Mouse (Mus musculus) brown adipose tissue, adult 24 weeks (tissue): ENCODE results near the gene Zfp658. TPM values are rescaled to one million over a fixed set of nuclear protein-coding genes. Genes with fewer than 3 reads are reported as not detected.
A peak's percentile ranks its signal among the peaks of the same experiment; 100 is the strongest.

Experiments used
- H3K27ac ChIP-seq: fragments of 200-500 bp; replicated peaks from 2 replicates; pipeline ENCODE4 v1.5.1; 2012; ENCODE audit warnings: low read depth, mild to moderate bottlenecking, low read length
- H3K4me1 ChIP-seq: fragments of 200-500 bp; 2 replicates; pipeline ENCODE4 v1.6.1; 2012; ENCODE audit warnings: low read length, mixed read lengths; ENCODE audit not compliant: control insufficient read depth, insufficient read depth, insufficient read length
- H3K4me3 ChIP-seq: fragments of 200-500 bp; 2 replicates; pipeline ENCODE4 v1.5.1; 2012; ENCODE audit warnings: low read depth, mild to moderate bottlenecking, low read length, moderate library complexity; ENCODE audit not compliant: insufficient read depth
- polyA plus RNA-seq: library from polyadenylated mRNA; stranded (reverse); fragments of >200 nt; gene quantifications from 2 replicates; pipeline ENCODE4 v1.2.4, GENCODE M21; 2012; ENCODE audit not compliant: missing spikeins, insufficient read depth, insufficient read length

Gene Zfp658
- polyA plus RNA-seq, result 0.79 and 0.88 TPM in 2 replicates

GRCm38 (mm10) chr7:43562006-43562633 lies at the start of gene Zfp658:
Gene Zfp658 (plus strand): TSS chr7:43562256.
- Histone ChIP-seq H3K4me3 (peak within 1 kb of the TSS; percentile 83), H3K4me1 (0 out of 2 replicates have a peak, but pooled peaks cover 6% of the 10 kb centered on the region), H3K27ac (peak within 1 kb of the TSS; percentile 62)

GRCm38 (mm10) chr7:43512519-43512918 lies 49.5 kb upstream of the Zfp658 start:
- no peak overlapping the region for H3K27ac ChIP-seq
- no peak overlapping the region for H3K4me3 ChIP-seq
- H3K4me1 ChIP-seq, result no peaks in the 10 kb centered on the region

GRCm38 (mm10) chr7:43515076-43515475 lies 47.0 kb upstream of the Zfp658 start:
- Histone ChIP-seq H3K4me1 (no peaks in the 10 kb centered on the region), H3K27ac (no peak overlapping the region), H3K4me3 (no peak overlapping the region)

- no peak overlapping the region for H3K4me3 ChIP-seq
- H3K27ac ChIP-seq, result no peak overlapping the region
- no peaks in the 10 kb centered on the region for H3K4me1 ChIP-seq
Observed at GRCm38 (mm10) chr7:43518341-43518740, 43.7 kb upstream of the Zfp658 start.

GRCm38 (mm10) chr7:43522776-43523175 lies 39.3 kb upstream of the Zfp658 start:
- no peak overlapping the region for H3K27ac ChIP-seq
- H3K4me3 ChIP-seq, result no peak overlapping the region
- H3K4me1 ChIP-seq, result no peaks in the 10 kb centered on the region

GRCm38 (mm10) chr7:43525313-43525712 lies 36.7 kb upstream of the Zfp658 start:
- no peaks in the 10 kb centered on the region for H3K4me1 ChIP-seq
- H3K27ac ChIP-seq, result no peak overlapping the region
- H3K4me3 ChIP-seq, result no peak overlapping the region

- Histone ChIP-seq H3K4me1 (no peaks in the 10 kb centered on the region), H3K27ac (no peak overlapping the region), H3K4me3 (no peak overlapping the region)
Observed at GRCm38 (mm10) chr7:43530216-43530785, 31.8 kb upstream of the Zfp658 start.

GRCm38 (mm10) chr7:43532936-43533505 lies 29.0 kb upstream of the Zfp658 start:
- Histone ChIP-seq H3K4me3 (peak overlapping the region; percentile 33), H3K4me1 (no peaks in the 10 kb centered on the region), H3K27ac (peak overlapping the region; percentile 40; the same call in 1 of the 2 replicates)

GRCm38 (mm10) chr7:43538524-43538923 lies 23.5 kb upstream of the Zfp658 start:
- Histone ChIP-seq H3K4me3 (no peak overlapping the region), H3K4me1 (no peaks in the 10 kb centered on the region), H3K27ac (no peak overlapping the region)

GRCm38 (mm10) chr7:43544225-43544977 lies 17.7 kb upstream of the Zfp658 start, which contains the start of gene Cd33:
Gene Cd33 (minus strand): TSS chr7:43544428.
- Histone ChIP-seq H3K4me1 (no peaks in the 10 kb centered on the region), H3K27ac (peak within 1 kb of the TSS; percentile 45; the same call in 1 of the 2 replicates), H3K4me3 (no peak within 1 kb of the TSS)

- Histone ChIP-seq H3K4me3 (no peak overlapping the region), H3K4me1 (no peaks in the 10 kb centered on the region), H3K27ac (no peak overlapping the region)
Observed at GRCm38 (mm10) chr7:43545656-43546545, 16.2 kb upstream of the Zfp658 start.

GRCm38 (mm10) chr7:43547666-43548065 lies 14.4 kb upstream of the Zfp658 start:
- no peaks in the 10 kb centered on the region for H3K4me1 ChIP-seq
- no peak overlapping the region for H3K4me3 ChIP-seq
- no peak overlapping the region for H3K27ac ChIP-seq

- no peak overlapping the region for H3K4me3 ChIP-seq
- H3K27ac ChIP-seq, result no peak overlapping the region
- no peaks in the 10 kb centered on the region for H3K4me1 ChIP-seq
Observed at GRCm38 (mm10) chr7:43548206-43548605, 13.8 kb upstream of the Zfp658 start.

GRCm38 (mm10) chr7:43553153-43553552 lies 8.9 kb upstream of the Zfp658 start:
- H3K4me1 ChIP-seq, result peaks cover 3% of the 10 kb centered on the region; the same call in 1 of the 2 replicates
- 0 out of 2 replicates have a peak overlapping the region, but pooled peaks have one; percentile 14 for H3K27ac ChIP-seq
- no peak overlapping the region for H3K4me3 ChIP-seq
